Mouse (Mus musculus) heart, embryonic 10.5 days (tissue): ENCODE results near the gene Nebl. TPM values are rescaled to one million over a fixed set of nuclear protein-coding genes. Genes with fewer than 3 reads are reported as not detected.

Experiments
- DNase-seq: peaks from one replicate; pipeline ENCODE4 v3.0.0-alpha.2; 2017; ENCODE audit warnings: low spot score
- H3K27ac ChIP-seq: fragments of 300-500 bp; sonication (generic); 2 replicates; pipeline ENCODE4 v1.5.1; 2016; ENCODE audit warnings: mild to moderate bottlenecking
- H3K27me3 ChIP-seq: fragments of 300-500 bp; sonication (generic); 2 replicates; pipeline ENCODE4 v1.6.1; 2016; ENCODE audit warnings: mild to moderate bottlenecking; ENCODE audit not compliant: poor library complexity, insufficient read depth, severe bottlenecking
- H3K36me3 ChIP-seq: fragments of 300-500 bp; sonication (generic); 2 replicates; pipeline ENCODE4 v1.6.1; 2016; ENCODE audit warnings: mild to moderate bottlenecking, moderate library complexity
- H3K4me1 ChIP-seq: fragments of 300-500 bp; sonication (generic); 2 replicates; pipeline ENCODE4 v1.6.1; 2016; ENCODE audit warnings: mild to moderate bottlenecking
- H3K4me3 ChIP-seq: fragments of 300-500 bp; sonication (generic); 2 replicates; pipeline ENCODE4 v1.5.1; 2016; ENCODE audit warnings: mild to moderate bottlenecking, moderate library complexity
- H3K9me3 ChIP-seq: fragments of 300-500 bp; sonication (generic); 2 replicates; pipeline ENCODE4 v1.6.1; 2016; ENCODE audit warnings: mild to moderate bottlenecking, moderate library complexity
- WGBS: fragments of 180-500 bp; shearing (Covaris S2); methylation state at CpG from one replicate; pipeline ENCODE4 v1.1.7; 2016; 5-methylcytosine and 5-hydroxymethylcytosine counted together
- polyA plus RNA-seq: library from polyadenylated mRNA; unstranded; fragments of >200 nt; fragmentation: Nextera tagmentation; extraction: Ambion mirVana; gene quantifications from 2 replicates; pipeline ENCODE4 v1.2.1, GENCODE M21; 2016

Nebl gene
- polyA plus RNA-seq, 1 experiment from 2014 or later: 292 TPM

GRCm38 (mm10) chr2:17436739-17437440, 294.4 kb downstream of the Nebl start:
- Histone ChIP-seq H3K27ac (no peak overlapping the region), H3K36me3 (peaks cover 48% of the 10 kb centered on the region), H3K4me3 (no peak overlapping the region), H3K9me3 (no peaks in the 10 kb centered on the region), H3K27me3 (no peaks in the 10 kb centered on the region), H3K4me1 (no peaks in the 10 kb centered on the region)
- DNase-seq: no peak
- WGBS: 86% methylated on average over 10 of the region's 10 CpGs

GRCm38 (mm10) chr2:17435217-17435616, 296.0 kb downstream of the Nebl start:
- no peak overlapping the region for H3K4me3 ChIP-seq
- H3K9me3 ChIP-seq: no peaks in the 10 kb centered on the region
- H3K36me3 ChIP-seq: peaks cover 48% of the 10 kb centered on the region
- WGBS: 79% methylated on average over 4 of the region's 4 CpGs
- no peaks in the 10 kb centered on the region for H3K27me3 ChIP-seq
- H3K27ac ChIP-seq: no peak overlapping the region
- DNase-seq: no peak
- no peaks in the 10 kb centered on the region for H3K4me1 ChIP-seq

GRCm38 (mm10) chr2:17429028-17429427, 302.2 kb downstream of the Nebl start:
- Histone ChIP-seq H3K27ac (no peak overlapping the region), H3K27me3 (no peaks in the 10 kb centered on the region), H3K9me3 (no peaks in the 10 kb centered on the region), H3K36me3 (peaks cover 46% of the 10 kb centered on the region), H3K4me1 (no peaks in the 10 kb centered on the region), H3K4me3 (no peak overlapping the region)
- DNase-seq: no peak
- WGBS: 76% methylated on average over 4 of the region's 4 CpGs

- Histone ChIP-seq H3K4me3 (no peak overlapping the region), H3K27me3 (no peaks in the 10 kb centered on the region), H3K27ac (no peak overlapping the region), H3K4me1 (no peaks in the 10 kb centered on the region), H3K9me3 (no peaks in the 10 kb centered on the region), H3K36me3 (peaks cover 46% of the 10 kb centered on the region)
- DNase-seq: no peak
- 86% methylated on average over 4 of the region's 4 CpGs for WGBS
Observed at GRCm38 (mm10) chr2:17428156-17428555, 303.1 kb downstream of the Nebl start.

GRCm38 (mm10) chr2:17422967-17423366, 308.3 kb downstream of the Nebl start:
- Histone ChIP-seq H3K27me3 (no peaks in the 10 kb centered on the region), H3K36me3 (peaks cover 39% of the 10 kb centered on the region), H3K4me1 (no peaks in the 10 kb centered on the region), H3K4me3 (no peak overlapping the region), H3K27ac (no peak overlapping the region), H3K9me3 (no peaks in the 10 kb centered on the region)
- WGBS: 17% methylated on average over 1 of the region's 1 CpGs
- DNase-seq: no peak

GRCm38 (mm10) chr2:17415347-17415746, 315.9 kb downstream of the Nebl start:
- DNase-seq: no peak
- H3K27ac ChIP-seq: no peak overlapping the region
- H3K36me3 ChIP-seq: peaks cover 59% of the 10 kb centered on the region
- no peak overlapping the region for H3K4me3 ChIP-seq
- H3K9me3 ChIP-seq: no peaks in the 10 kb centered on the region
- WGBS: 36% methylated on average over 4 of the region's 4 CpGs
- H3K27me3 ChIP-seq: no peaks in the 10 kb centered on the region
- H3K4me1 ChIP-seq: no peaks in the 10 kb centered on the region

- Histone ChIP-seq H3K27ac (no peak overlapping the region), H3K36me3 (peaks cover 60% of the 10 kb centered on the region)
- WGBS: 81% methylated on average over 2 of the region's 2 CpGs
Observed at GRCm38 (mm10) chr2:17414324-17414723, 316.9 kb downstream of the Nebl start.

GRCm38 (mm10) chr2:17413496-17414268, 317.6 kb downstream of the Nebl start:
- Histone ChIP-seq H3K27ac (no peak overlapping the region), H3K27me3 (no peaks in the 10 kb centered on the region), H3K36me3 (peaks cover 62% of the 10 kb centered on the region), H3K4me3 (no peak overlapping the region), H3K9me3 (no peaks in the 10 kb centered on the region), H3K4me1 (no peaks in the 10 kb centered on the region)
- no peak for DNase-seq
- 77% methylated on average over 8 of the region's 8 CpGs for WGBS

More at GRCm38 (mm10) chr2:17414324-17414723, 316.9 kb downstream of the Nebl start:
- Histone ChIP-seq H3K9me3 (no peaks in the 10 kb centered on the region), H3K27me3 (no peaks in the 10 kb centered on the region), H3K4me1 (no peaks in the 10 kb centered on the region), H3K4me3 (no peak overlapping the region)
- DNase-seq: no peak

GRCm38 (mm10) chr2:17409276-17409675, 322.0 kb downstream of the Nebl start:
- H3K4me1 ChIP-seq: no peaks in the 10 kb centered on the region
- H3K9me3 ChIP-seq: no peaks in the 10 kb centered on the region
- H3K27ac ChIP-seq: no peak overlapping the region
- 78% methylated on average over 5 of the region's 5 CpGs for WGBS
- H3K4me3 ChIP-seq: no peak overlapping the region
- no peaks in the 10 kb centered on the region for H3K27me3 ChIP-seq
- DNase-seq: no peak
- peaks cover 44% of the 10 kb centered on the region for H3K36me3 ChIP-seq

- no peak overlapping the region for H3K4me3 ChIP-seq
- WGBS: 56% methylated on average over 4 of the region's 4 CpGs
- no peak overlapping the region for H3K27ac ChIP-seq
- H3K36me3 ChIP-seq: peaks cover 43% of the 10 kb centered on the region
- H3K9me3 ChIP-seq: no peaks in the 10 kb centered on the region
- H3K27me3 ChIP-seq: no peaks in the 10 kb centered on the region
- no peaks in the 10 kb centered on the region for H3K4me1 ChIP-seq
- no peak for DNase-seq
Observed at GRCm38 (mm10) chr2:17405899-17406531, 325.2 kb downstream of the Nebl start.

- Histone ChIP-seq H3K4me3 (no peak overlapping the region), H3K27me3 (no peaks in the 10 kb centered on the region), H3K9me3 (no peaks in the 10 kb centered on the region), H3K36me3 (peaks cover 33% of the 10 kb centered on the region; the same call in 1 of the 2 replicates), H3K4me1 (no peaks in the 10 kb centered on the region), H3K27ac (no peak overlapping the region)
- 83% methylated on average over 4 of the region's 4 CpGs for WGBS
- no peak for DNase-seq
Observed at GRCm38 (mm10) chr2:17402511-17402910, 328.8 kb downstream of the Nebl start.

GRCm38 (mm10) chr2:17396235-17396634, 335.0 kb downstream of the Nebl start:
- H3K27me3 ChIP-seq: no peaks in the 10 kb centered on the region
- peaks cover 55% of the 10 kb centered on the region for H3K36me3 ChIP-seq
- no peak overlapping the region for H3K4me3 ChIP-seq
- DNase-seq: no peak
- H3K4me1 ChIP-seq: no peaks in the 10 kb centered on the region
- H3K27ac ChIP-seq: no peak overlapping the region
- no peaks in the 10 kb centered on the region for H3K9me3 ChIP-seq
- WGBS: 86% methylated on average over 5 of the region's 5 CpGs

- Histone ChIP-seq H3K9me3 (no peaks in the 10 kb centered on the region), H3K4me3 (no peak overlapping the region), H3K36me3 (peaks cover 73% of the 10 kb centered on the region), H3K4me1 (no peaks in the 10 kb centered on the region), H3K27me3 (no peaks in the 10 kb centered on the region), H3K27ac (no peak overlapping the region)
- no peak for DNase-seq
- 87% methylated on average over 5 of the region's 5 CpGs for WGBS
Observed at GRCm38 (mm10) chr2:17391389-17391788, 339.9 kb downstream of the Nebl start.
